Mouse (Mus musculus) stomach, embryonic 15.5 days (tissue): ENCODE results near the gene Clcn6. TPM values are rescaled to one million over a fixed set of nuclear protein-coding genes. Genes with fewer than 3 reads are reported as not detected.

ENCODE experiments used
- ATAC-seq: fragments of 200-750 bp; cut with Nextera tagmentation; 2 replicates; pipeline ENCODE4 v1.8.0; 2017; ENCODE audit warnings: low read depth, moderate number of reproducible peaks, moderate TSS enrichment; ENCODE audit not compliant: insufficient read depth, low FRiP score
- H3K27ac ChIP-seq: fragments of 300-500 bp; sonication (generic); 2 replicates; pipeline ENCODE4 v1.5.1; 2015; ENCODE audit warnings: mild to moderate bottlenecking, inconsistent platforms
- H3K27me3 ChIP-seq: fragments of 300-500 bp; sonication (generic); replicated peaks from 2 replicates; pipeline ENCODE4 v1.6.1; 2015; ENCODE audit warnings: inconsistent platforms
- H3K36me3 ChIP-seq: fragments of 300-500 bp; sonication (generic); 2 replicates; pipeline ENCODE4 v1.6.1; 2015; ENCODE audit warnings: inconsistent platforms
- H3K4me1 ChIP-seq: fragments of 300-500 bp; sonication (generic); 2 replicates; pipeline ENCODE4 v1.6.1; 2015; ENCODE audit warnings: inconsistent platforms
- H3K4me2 ChIP-seq: fragments of 300-500 bp; sonication (generic); 2 replicates; pipeline ENCODE4 v1.6.1; 2015; ENCODE audit warnings: mild to moderate bottlenecking, inconsistent platforms
- H3K4me3 ChIP-seq: fragments of 300-500 bp; sonication (generic); replicated peaks from 2 replicates; pipeline ENCODE4 v1.5.1; 2015; ENCODE audit warnings: inconsistent platforms
- H3K9ac ChIP-seq: fragments of 300-500 bp; sonication (generic); 2 replicates; pipeline ENCODE4 v1.6.1; 2015; ENCODE audit warnings: inconsistent platforms
- H3K9me3 ChIP-seq: fragments of 300-500 bp; sonication (generic); 2 replicates; pipeline ENCODE4 v1.6.1; 2016; ENCODE audit warnings: inconsistent platforms
- WGBS: fragments of 180-500 bp; shearing (Covaris S2); methylation state at CpG from one replicate; pipeline ENCODE4 v1.1.7; 2015; 5-methylcytosine and 5-hydroxymethylcytosine counted together
- polyA plus RNA-seq: library from polyadenylated mRNA; unstranded; fragments of >200 nt; fragmentation: Nextera tagmentation; extraction: Ambion mirVana; gene quantifications from 2 replicates; pipeline ENCODE4 v1.2.1, GENCODE M21; 2015

Clcn6 gene
- polyA plus RNA-seq, 1 experiment from 2014 or later = 5.1 TPM

DNA sequence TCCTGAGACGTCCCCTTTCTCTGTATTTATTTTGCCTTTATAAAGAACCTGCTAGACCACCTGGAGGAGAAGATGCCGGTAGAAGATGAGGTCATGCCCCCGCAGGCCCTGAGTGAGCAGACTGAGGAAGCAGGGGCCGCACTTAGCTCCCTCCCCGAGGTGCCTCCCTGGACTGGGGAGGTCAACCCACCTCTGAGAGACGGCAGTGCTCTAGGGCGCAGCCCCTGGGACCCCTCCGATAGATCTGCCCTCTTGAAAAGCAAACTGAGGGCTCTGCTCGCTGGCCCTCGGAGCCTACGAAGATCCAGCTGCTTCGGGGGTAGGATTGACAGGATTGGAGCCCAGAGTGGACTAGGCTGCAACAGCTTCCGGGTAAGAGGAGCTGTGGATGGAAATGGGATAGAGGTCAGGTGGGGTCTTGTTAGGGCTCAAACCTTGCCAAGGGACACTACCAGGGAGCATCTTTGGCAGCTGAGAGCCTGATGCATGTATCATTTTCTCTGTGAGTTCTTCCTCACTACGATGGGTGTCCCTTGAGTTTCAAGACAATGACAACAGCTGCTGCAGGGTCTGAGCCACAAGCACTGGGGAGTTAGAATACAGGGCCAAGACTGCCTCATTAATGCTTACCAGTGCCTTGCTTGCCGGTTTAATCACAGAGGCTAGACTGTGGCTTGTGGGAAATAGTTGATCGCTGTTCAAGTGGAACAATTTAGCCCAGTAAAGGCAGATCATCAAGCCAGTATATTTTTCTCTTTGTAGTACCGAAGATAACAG is 37.4 kb downstream of the Clcn6 start:
- H3K4me2 ChIP-seq = no peak overlapping the region
- H3K4me3 ChIP-seq = no peak overlapping the region
- H3K4me1 ChIP-seq = no peaks in the 10 kb centered on the region
- 78% methylated on average over 17 of the region's 17 CpGs for WGBS
- ATAC-seq = no peak
- H3K9me3 ChIP-seq = no peaks in the 10 kb centered on the region
- H3K27ac ChIP-seq = no peak overlapping the region
- H3K36me3 ChIP-seq = peaks cover 4% of the 10 kb centered on the region; the same call in 1 of the 2 replicates
- no peak overlapping the region for H3K9ac ChIP-seq
- H3K27me3 ChIP-seq = no peaks in the 10 kb centered on the region

DNA sequence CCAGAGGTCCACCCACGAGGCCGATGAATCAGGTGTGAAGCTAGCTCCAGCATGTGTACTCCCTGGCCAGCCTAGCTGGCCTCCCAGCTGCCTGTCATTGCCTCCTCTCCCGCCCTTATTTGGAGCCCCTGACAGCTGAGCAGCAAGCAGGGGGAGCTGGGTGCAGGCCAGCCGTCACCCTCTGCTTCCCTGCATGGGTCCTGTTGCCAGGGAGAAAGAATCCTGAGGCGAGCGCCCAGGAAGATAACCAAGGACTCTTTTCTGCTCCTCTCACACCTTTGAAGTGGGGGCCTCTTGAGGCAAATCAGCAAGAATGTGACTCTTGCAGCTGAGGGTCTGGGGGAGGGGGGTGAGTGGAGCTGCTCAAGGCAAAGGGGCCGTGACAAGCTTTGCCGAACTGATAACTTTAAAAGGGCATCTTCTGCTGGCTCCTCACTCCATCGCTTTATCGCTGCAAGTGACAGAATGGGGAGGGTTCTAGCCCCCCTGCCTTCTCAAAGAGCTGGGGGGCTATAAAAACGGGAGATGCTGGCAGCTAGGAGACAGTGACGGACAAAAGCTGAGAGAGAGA is 38.3 kb downstream of the Clcn6 start, which contains the start of gene Nppa:
Gene Nppa (plus strand): TSS at position 521 of the 571 bp plus-strand sequence.
- Histone ChIP-seq H3K4me1 (no peaks in the 10 kb centered on the region), H3K36me3 (no peaks in the 10 kb centered on the region), H3K4me3 (no peak within 1 kb of the TSS), H3K9me3 (no peaks in the 10 kb centered on the region), H3K9ac (no peak within 1 kb of the TSS), H3K4me2 (no peak within 1 kb of the TSS), H3K27ac (no peak within 1 kb of the TSS), H3K27me3 (no peaks in the 10 kb centered on the region)
- no peak for ATAC-seq
- 34% methylated on average over 12 of the region's 12 CpGs for WGBS

DNA sequence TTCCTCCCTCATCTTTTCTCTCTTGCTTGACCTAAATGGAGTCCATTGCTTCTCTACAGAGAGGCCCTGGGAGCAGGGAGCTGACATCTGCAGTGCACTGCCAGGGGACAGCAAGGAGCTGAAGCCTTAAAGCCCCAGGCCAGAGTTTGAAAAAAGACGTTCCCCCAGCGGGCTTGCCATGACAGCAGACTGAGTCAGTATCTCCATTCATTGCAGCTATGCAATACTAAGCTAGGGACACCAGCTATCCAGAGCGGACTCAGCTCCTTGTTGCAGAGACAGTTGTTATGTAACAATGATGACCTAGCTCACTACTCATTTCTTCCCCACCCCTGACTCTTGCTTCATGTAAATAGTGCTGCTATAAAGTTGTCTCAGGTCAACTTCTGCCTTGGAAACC is 43.3 kb downstream of the Clcn6 start:
- Histone ChIP-seq H3K4me3 (no peak overlapping the region), H3K36me3 (no peaks in the 10 kb centered on the region), H3K9me3 (no peaks in the 10 kb centered on the region), H3K27me3 (no peaks in the 10 kb centered on the region), H3K9ac (no peak overlapping the region), H3K27ac (no peak overlapping the region), H3K4me1 (no peaks in the 10 kb centered on the region), H3K4me2 (no peak overlapping the region)
- no peak for ATAC-seq
- 75% methylated on average over 3 of the region's 3 CpGs for WGBS

DNA sequence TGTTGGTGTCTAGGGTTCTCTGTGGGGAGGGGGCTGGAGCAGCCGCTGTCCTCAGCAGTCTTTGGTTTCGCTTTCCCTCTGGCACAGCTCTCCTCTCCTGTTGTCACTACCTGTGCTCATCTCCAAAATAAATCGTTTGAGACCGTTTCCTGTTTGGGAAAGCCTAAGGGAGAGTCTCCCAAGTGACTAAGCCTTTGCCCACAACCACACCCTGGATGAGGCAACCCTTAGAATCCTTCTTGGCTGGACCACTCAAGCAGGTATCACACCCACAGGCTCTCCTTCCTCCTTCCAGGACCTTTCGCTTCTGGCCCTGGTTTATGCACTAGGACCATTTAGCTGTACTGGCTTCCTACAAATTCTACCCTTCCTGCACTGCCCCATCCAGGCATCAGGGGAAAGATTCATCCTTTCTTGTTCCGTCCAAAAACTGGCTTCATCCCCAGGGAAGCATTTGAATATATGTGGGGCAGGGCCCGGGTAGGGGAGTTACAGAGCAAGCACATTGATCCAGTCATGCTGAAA is 45.0 kb downstream of the Clcn6 start:
- Histone ChIP-seq H3K27me3 (no peaks in the 10 kb centered on the region), H3K4me3 (no peak overlapping the region), H3K27ac (no peak overlapping the region), H3K4me2 (no peak overlapping the region), H3K4me1 (no peaks in the 10 kb centered on the region), H3K9me3 (no peaks in the 10 kb centered on the region), H3K9ac (no peak overlapping the region), H3K36me3 (no peaks in the 10 kb centered on the region)
- WGBS = 57% methylated on average over 7 of the region's 7 CpGs
- ATAC-seq = no peak

DNA sequence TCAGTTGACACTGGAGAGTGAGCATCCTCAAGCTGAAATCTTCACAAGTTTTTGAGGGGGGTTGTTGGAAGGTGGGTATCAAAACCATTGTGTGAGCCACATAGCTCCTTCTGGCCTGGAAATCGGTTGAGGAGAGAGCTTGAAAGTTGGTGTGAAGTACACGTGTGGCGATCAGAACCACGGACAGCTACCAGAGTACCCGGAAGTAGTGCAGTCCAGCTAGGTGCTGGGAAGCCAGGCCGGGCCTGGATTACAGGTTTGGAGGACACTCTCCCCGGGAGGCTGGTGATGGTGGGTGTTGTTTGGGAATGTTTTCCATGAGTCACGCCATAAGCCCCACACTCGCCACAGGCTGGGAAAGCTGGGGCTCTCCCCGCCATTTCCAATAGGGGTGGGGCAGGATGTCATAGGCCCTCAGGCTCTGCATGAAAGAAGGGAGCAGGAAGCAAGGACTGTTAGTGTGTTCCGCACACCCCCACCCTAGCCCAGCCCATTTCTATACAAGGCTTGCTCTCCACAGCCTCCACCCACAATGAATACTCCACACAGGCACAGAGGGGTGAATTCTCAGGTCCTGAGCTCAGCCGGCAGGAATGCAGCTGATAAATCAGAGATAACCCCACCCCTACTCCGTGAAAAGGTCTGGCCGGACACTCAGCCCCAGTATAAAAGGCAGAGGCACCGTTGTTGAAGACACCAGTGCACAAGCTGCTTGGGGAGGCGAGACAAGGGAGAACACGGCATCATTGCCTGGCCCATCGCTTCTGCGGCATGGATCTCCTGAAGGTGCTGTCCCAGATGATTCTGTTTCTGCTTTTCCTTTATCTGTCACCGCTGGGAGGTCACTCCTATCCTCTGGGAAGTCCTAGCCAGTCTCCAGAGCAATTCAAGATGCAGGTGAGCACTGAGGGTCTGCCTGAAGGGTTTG is 53.2 kb downstream of the Clcn6 start, which contains the start of gene Nppb:
Gene Nppb (plus strand): TSS at position 584 of the 928 bp plus-strand sequence.
- H3K9me3 ChIP-seq = no peaks in the 10 kb centered on the region
- 29% methylated on average over 20 of the region's 20 CpGs for WGBS
- H3K9ac ChIP-seq = no peak within 1 kb of the TSS
- H3K36me3 ChIP-seq = no peaks in the 10 kb centered on the region
- H3K4me3 ChIP-seq = no peak within 1 kb of the TSS
- no peak within 1 kb of the TSS for H3K4me2 ChIP-seq
- no peak within 1 kb of the TSS for H3K27ac ChIP-seq
- H3K4me1 ChIP-seq = no peaks in the 10 kb centered on the region
- peak; percentile 60; the same call in 1 of the 2 replicates for ATAC-seq
- no peaks in the 10 kb centered on the region for H3K27me3 ChIP-seq

DNA sequence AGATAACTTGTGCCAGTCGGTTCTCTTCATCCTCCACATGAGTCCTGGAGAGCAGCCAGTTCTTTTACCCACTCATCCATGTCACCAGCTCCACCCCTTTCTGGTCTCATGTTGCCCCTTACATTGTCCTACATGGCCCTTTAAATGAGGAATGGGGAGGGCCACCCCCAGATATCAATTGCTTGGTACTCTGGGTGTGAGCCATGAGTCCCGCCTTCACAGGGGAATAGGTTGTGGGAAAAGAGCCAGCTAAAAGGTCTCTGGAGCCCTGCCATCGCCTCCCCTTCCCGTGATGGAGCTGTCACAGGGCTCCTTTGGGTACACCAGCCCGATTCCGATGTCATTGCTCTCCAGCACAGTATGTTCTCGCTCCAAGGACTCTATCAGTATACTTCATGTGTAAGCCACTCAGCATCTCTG is 59.2 kb downstream of the Clcn6 start:
- Histone ChIP-seq H3K36me3 (no peaks in the 10 kb centered on the region), H3K27ac (no peak overlapping the region), H3K9me3 (no peaks in the 10 kb centered on the region), H3K9ac (no peak overlapping the region), H3K4me2 (no peak overlapping the region), H3K4me3 (no peak overlapping the region), H3K4me1 (no peaks in the 10 kb centered on the region), H3K27me3 (no peaks in the 10 kb centered on the region)
- 76% methylated on average over 7 of the region's 7 CpGs for whole genome bisulfite sequencing
- ATAC-seq = no peak

DNA sequence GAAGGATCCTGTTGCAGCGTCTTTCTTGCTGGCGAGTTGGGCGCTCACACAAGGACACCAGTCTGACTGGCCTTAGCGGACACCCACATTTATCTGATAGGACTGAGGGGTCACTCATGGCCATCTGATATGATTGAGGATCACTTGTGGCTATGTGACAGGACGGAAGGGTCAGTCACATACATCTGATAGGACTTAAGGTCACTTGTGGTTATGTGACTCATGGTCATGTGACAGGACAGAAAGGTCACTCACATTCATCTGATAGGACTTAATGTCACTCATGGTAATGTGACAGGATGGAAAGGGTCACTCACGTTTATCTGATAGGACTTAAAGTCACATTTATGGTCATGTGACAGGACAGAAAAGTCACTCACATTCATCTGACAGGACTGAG is 60.2 kb downstream of the Clcn6 start:
- no peak overlapping the region for H3K4me3 ChIP-seq
- H3K9ac ChIP-seq = no peak overlapping the region
- H3K4me2 ChIP-seq = no peak overlapping the region
- WGBS = 86% methylated on average over 6 of the region's 6 CpGs
- no peaks in the 10 kb centered on the region for H3K9me3 ChIP-seq
- H3K27ac ChIP-seq = no peak overlapping the region
- no peaks in the 10 kb centered on the region for H3K36me3 ChIP-seq
- H3K4me1 ChIP-seq = no peaks in the 10 kb centered on the region
- H3K27me3 ChIP-seq = no peaks in the 10 kb centered on the region
- no peak for ATAC-seq

DNA sequence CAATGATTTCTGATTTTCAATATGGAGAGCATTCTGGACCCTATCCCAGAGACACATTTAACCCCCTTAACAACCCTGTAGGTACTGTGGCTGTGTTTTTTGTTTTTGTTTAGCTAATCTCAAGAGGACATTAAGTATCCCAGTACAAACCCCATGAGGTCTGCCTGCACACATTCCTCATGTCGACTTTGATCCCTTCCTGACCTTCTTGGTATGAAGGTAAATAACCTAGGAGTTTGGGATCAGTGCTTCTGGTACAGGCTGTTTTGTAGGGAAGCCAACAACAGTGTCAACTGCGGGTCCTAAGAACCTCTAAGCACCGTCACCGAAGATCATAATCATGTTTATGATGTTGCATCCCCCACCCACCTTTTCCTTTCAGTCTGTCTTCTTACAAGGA is 60.9 kb downstream of the Clcn6 start:
- Histone ChIP-seq H3K9me3 (no peaks in the 10 kb centered on the region), H3K4me1 (no peaks in the 10 kb centered on the region), H3K9ac (no peak overlapping the region), H3K27ac (no peak overlapping the region), H3K27me3 (no peaks in the 10 kb centered on the region), H3K36me3 (no peaks in the 10 kb centered on the region), H3K4me2 (no peak overlapping the region), H3K4me3 (no peak overlapping the region)
- no peak for ATAC-seq
- 81% methylated on average over 4 of the region's 4 CpGs for WGBS

DNA sequence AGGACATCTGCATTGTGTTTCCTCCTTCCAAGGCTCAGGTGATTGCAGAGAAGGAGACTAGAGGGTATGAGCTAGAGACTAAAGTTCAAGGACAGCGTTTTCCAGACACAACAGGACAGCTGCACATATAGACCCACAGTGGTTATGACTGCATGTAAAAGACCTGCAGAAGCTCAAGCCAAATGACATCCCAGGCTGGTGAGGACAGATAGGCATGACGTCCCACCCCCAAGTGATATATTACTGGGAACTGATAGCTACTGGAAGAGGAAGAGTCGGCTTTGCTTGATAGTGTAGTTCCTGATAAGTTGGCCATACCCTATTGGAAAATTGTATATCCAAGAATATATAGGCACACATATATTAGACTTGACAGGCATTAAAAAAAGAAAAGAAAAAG is 62.4 kb downstream of the Clcn6 start:
- Histone ChIP-seq H3K36me3 (no peaks in the 10 kb centered on the region), H3K27ac (no peak overlapping the region), H3K9ac (no peak overlapping the region), H3K27me3 (no peaks in the 10 kb centered on the region), H3K9me3 (no peaks in the 10 kb centered on the region), H3K4me3 (no peak overlapping the region), H3K4me2 (no peak overlapping the region), H3K4me1 (no peaks in the 10 kb centered on the region)
- 69% methylated on average over 3 of the region's 3 CpGs for WGBS
- ATAC-seq = no peak

DNA sequence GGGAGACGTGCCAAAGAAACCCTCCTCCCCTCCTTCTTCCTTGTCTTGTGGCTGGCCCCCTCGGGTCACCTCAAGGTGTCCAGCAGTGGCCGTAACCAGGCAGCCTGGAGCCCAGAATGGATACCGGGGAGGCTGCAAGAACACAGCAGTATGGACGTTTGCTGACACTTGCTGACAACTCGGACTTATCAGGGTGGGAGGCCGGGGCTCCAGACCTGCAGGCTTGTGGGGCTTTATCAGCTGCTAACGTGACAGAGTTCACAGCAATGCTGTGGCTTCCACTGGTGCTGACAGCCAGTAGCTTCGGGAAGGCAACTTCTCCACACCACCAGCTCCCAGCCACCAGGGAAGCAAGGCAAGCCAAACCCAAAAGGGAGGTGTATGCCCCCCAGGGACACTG is 69.3 kb downstream of the Clcn6 start:
- no peak for ATAC-seq
- H3K27ac ChIP-seq = no peak overlapping the region
- H3K9ac ChIP-seq = no peak overlapping the region
- H3K4me1 ChIP-seq = no peaks in the 10 kb centered on the region
- no peak overlapping the region for H3K4me2 ChIP-seq
- H3K9me3 ChIP-seq = no peaks in the 10 kb centered on the region
- WGBS = 34% methylated on average over 9 of the region's 9 CpGs
- no peaks in the 10 kb centered on the region for H3K36me3 ChIP-seq
- H3K27me3 ChIP-seq = no peaks in the 10 kb centered on the region
- no peak overlapping the region for H3K4me3 ChIP-seq

DNA sequence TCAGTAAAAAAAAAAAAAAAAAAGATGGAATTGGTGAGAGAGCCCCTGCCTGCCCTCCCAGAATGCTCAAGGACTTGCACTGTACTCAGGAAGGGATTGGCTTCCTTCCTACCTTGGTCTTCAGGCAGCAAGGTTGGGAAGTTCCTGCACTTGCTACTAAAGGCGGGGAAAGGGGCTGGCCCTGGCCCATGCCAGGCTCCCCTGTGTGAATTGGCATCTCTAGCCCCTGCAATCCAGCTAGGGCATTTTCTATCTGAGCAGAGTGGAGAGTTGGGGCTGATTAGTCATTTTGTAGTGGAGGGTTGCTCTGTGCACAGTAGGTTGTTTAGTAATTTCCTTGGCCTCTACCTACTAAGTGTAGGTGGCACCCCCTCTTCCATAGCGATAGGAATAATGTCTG is 69.8 kb downstream of the Clcn6 start:
- 73% methylated on average over 2 of the region's 2 CpGs for WGBS
- Histone ChIP-seq H3K27ac (no peak overlapping the region), H3K36me3 (no peaks in the 10 kb centered on the region), H3K9ac (no peak overlapping the region), H3K4me2 (no peak overlapping the region), H3K27me3 (no peaks in the 10 kb centered on the region), H3K9me3 (no peaks in the 10 kb centered on the region), H3K4me1 (no peaks in the 10 kb centered on the region), H3K4me3 (no peak overlapping the region)
- ATAC-seq = no peak
